Mouse (Mus musculus) 416B (cell line): ENCODE measurements at regions not wholly inside any gene's neighbourhood (a gene's known extent, or its start where the extent isn't known, plus 50 kb on each side); places are given as distances from the start of the nearest gene placed in this dataset.
"Not testable (repeated sequence)": the region's sequence is repeated elsewhere in the genome, so short reads cannot be mapped to it uniquely, and the experiment has no call there.

Experiments
- DNase-seq: peaks from one replicate; pipeline ENCODE4 v3.0.0; 2011; ENCODE audit warnings: low read depth

DNA sequence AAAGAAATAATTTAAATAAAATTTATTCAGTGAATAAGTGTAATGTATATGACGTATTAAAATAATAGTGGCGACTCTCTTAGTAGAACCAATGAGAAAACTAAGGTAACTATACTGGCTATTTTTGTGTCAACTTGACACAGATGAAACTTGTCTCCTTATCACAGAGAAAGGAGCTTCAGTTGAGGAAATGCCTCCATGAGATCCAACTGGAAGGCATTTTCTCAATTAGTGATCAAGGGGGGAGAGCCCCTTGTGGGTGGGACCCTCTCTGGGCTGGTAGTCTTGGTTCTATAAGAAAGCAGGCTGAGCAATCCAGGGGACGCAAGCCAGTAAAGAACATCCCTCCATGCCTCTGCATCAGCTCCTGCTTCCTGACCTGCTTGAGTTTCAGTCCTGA is 73.1 kb upstream of the Rnpc3 start:
- DNase-seq = not testable (repeated sequence)

DNA sequence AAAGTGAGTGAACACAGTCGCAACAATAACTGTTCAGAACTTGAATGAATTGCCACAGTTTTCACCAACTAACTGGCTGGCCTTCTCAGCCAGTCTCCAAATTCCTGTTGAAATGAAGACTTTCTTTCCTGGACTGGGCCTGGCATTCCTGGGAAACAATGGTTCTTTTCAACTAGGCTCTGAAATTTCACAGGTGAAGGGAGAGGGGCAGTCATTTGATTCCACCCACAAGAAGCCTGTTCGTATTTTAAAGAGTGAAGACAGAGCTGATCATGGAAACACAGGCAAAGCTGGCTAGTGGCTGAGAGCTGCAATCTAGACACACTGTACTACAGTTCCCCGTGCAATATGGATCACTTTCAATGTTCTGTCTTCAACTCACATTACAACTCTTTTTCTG is 69.1 kb upstream of the Rnpc3 start:
- no peak for DNase-seq

DNA sequence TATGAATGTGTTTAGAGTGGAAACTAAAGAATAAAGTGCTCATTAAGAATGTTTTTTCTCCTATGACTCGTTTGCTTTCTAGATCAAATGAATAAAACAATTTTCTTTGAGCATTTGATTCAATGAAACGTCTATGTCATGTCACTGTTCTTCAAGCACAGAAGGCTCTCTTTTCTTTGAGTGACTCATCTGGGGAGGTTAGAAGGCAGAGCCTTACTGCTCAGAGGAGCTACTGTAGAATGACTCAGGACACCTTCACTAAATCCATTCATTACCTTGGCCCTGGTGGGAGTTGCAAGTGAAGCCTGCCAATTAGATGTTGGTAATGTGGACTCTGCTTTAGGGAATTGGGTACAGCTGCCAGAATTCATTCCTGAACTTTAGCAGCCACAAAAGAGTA is 67.5 kb upstream of the Rnpc3 start:
- DNase-seq = peak; percentile 14

DNA sequence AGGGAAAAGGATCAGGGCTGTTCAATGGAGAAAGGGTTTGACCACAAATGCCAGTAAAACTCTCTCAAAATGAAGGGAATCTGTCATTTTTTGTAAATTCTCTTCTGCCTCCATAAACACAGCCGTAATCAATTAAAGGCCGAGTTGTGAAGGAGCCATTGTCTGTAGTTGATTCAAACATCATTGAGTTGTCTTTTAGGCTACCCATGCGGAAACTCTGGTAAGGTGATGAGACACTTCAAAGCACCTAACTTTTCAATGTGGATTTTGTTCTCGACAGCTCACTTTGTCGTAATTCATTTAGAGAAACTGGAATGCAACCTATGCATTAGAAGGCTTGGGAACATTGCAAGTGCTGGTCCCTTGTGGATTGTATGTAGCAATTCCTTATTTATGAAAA is 66.6 kb upstream of the Rnpc3 start:
- no peak for DNase-seq
